Mouse (Mus musculus) 416B (cell line): ENCODE measurements around the gene Gpr137.

Experiments
- DNase-seq: peaks from one replicate; pipeline ENCODE4 v3.0.0; 2011; ENCODE audit warnings: low read depth

Gpr137 gene

GRCm38 (mm10) chr19:6941372-6942248 lies 670 bp downstream of the Gpr137 start, which contains the start of gene Bad:
TSS of gene Bad (plus strand) at chr19:6941861.
- peak; percentile 93 for DNase-seq

DNA sequence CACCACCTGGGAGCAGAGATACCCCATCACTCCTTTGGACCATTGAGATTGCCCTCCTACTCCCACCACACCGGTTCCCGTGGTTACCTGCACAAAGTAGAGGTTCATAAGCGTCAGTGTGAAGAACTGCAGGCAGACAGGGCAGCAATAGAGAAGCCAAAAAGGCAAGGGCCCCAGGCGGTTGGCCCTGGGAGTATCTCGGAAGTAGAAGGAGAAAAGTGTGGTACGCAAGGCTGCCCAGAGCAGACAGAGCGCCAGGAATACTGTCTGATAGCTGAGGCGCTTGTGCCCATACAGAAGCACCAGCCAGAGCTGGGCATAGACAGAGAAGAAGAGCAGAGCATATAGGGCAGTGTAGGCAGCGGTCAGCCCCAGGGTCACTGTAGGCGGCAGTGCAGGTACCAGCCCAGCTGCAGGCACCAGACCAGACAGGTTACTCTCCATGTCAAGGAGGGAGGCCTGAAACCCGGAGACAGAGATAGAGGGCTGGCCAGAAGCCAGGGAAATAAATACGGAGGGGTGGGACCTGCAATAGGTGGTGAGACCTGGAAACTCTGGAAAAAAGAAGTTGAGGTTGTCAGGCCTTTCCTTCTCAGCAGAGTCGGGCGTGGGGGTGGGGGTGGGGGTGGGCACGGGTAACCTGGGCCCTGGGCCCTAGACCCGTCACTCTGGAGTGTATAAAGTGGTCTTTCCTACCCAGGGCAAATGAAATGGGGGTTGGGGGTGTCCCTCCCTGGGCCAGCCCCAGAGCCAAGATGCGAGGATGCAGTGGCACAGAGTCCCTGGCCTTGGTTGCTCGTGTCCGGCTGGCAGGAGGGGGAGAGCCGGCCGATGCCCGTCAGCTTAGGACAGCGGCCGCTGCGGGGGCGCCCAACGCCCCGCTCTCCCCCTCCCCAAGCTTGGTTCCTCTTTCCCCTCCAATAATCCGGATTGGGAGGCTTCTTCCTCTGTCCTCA lies 1.6 kb downstream of the Gpr137 start:
- DNase-seq = peak; percentile 33

DNA sequence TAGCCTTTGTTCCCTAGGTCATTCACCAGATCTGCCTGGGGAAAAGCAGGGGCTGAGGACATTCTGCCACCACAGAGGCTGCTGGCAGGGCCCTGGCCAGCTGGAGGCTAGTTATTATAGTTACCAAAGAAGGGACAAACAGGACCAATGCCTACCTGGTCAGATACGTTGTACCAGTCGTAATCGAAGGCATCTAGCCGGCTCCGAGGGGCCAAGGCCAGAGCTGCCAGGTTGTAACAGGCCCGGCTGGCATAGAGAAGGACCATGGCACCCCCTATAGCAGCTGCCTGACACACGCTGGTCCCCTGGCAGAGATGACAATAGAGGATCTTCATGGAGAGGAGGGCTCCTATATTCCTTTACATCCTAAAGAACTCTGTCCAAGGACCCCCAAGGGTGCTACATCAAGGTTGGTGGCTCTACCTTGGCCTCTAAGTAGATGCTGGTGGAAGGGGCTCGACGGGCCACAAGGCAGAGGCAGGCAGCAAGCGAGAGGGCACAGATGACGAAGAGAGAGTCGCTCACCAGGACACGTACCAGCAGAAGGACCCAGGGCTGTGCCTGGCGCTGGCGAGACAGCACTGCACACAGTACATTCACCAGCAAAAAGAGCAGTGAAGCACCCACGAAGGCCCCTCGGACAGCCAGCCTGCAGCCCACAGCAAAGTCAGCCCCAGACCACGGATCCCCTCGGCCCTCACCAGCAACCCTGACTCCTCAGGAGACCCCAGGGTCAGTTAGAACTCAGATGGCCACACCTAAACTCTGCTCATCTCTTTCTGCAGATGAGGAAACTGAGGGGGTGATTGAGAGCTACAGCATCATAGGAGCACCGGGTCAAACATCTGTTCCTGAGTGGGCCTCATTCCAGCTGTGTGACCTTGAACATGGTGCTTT lies 2.9 kb downstream of the Gpr137 start:
- no peak for DNase-seq

DNA sequence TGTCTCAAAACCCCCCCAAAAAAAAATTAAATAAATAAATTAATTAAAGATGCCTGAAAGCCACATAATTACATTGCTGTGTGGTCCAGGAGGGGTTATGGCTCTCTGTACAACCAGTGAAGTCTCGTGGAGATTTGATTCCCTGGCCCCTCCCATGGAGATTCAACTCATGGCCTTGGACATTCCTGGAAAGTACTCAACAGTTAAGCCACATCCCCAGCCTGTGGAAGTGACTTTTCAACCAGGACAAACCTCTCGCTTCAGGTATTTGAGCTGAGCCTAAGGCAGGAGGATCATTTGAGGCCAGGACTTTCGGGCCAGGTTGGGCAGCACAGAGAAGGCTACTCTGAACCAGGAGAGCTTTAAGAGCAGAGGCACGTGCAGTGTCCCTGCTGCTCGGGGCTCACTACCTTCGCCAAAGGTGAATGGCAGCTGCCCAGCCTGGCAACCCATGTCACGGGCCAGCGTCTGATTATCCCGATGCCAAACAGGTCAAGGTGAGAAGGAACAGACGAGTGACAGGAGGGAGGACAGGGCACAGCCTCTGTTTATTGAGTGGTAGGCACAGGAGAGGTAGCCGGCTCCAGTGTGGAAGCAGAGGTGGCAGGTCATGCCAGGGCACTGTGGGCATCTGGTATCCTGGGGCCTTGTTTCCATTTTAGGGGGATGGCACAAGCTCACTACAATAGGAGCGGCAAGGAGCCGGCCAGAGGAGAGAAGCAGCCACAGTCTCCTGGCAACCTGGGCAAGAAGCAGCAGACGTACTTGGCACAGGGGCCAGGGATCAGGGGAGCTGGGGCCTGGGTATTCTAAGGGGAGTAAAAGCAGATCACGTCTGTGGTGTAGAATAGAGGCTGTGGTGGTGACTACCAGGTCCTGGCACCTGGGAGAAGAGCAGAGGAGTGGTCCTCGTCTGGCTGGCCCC lies 4.5 kb downstream of the Gpr137 start:
- DNase-seq = no peak

GRCm38 (mm10) chr19:6936299-6936698 lies 6.0 kb downstream of the Gpr137 start:
- peak; percentile 53 for DNase-seq

DNA sequence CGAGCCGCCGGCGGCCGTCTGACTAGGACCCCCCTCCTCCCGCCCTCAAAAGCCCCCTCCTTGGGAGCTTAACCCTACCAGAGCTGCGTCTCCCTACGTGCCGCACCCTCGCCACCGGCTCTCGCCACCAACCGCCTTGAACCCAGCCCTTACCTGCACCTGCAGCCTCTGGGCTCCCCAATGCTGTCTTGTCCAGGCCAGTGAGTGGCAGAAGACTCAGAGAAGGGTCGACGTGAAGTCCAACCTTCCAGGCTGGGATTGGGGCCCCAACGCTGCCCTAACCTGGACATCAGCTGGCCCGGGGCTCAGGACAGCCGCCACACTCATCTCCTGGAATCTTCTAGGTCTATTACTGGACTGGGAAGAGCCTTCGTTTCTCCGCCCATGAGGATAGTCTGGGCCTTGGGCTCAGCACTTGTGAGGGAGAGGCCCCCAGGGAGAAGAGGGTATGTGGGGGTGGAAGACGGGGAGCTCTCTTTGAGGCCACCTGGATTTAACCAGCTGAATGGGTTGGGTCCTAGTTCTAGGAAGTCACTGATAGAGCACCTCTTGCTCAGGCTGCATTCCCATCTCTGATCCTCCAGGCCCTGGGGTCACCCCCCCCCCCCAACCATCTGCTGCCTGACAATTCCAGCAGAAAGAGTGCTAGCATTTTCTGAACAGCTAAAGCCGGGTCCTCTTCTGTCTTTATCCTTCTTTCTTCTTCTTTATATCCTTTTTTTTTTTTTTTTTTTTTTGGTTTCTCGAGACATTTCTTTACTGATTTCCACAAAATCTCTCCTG lies 7.9 kb downstream of the Gpr137 start, which contains the start of gene Kcnk4:
Kcnk4 (minus strand) TSS at position 321 of the 783 bp plus-strand sequence.
- DNase-seq = no peak

GRCm38 (mm10) chr19:6933436-6934194 lies 8.7 kb downstream of the Gpr137 start:
- no peak for DNase-seq

DNA sequence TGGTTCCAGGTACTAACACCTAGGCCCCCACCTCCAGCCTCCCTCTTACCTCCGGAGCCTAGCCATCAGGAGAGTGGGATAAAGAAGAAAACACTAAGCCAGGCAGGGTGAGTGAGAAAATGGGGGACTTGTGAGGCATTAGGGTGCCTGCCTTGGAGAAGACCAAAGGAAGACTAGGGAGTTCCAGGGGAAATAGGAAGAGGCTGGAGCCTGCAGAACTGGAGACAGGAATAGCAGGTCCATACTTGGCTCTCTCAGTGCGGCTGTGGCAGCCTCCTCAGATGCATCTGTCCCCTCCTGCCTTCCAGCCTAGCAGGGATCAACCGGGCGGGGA lies 9.2 kb downstream of the Gpr137 start:
- DNase-seq = no peak

DNA sequence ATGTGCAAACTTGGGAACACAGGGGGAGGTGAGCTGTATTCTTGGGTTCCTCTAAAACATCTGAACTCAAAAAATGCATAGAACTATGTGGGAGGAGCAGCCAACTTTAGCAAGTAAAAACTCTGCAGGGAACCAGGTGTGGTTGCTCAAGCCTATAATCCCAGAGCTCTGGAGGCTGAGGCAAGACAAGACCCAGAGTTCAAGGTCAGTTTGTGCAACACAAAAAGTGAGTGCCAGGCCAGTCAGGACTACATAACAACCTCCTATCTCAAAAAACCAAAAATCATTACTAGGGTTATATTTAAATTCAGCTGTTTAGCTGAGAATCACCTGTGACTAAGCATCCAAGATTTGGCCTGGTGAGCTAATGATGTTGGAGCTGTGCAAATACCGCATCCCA lies 10.3 kb downstream of the Gpr137 start:
- DNase-seq = no peak

DNA sequence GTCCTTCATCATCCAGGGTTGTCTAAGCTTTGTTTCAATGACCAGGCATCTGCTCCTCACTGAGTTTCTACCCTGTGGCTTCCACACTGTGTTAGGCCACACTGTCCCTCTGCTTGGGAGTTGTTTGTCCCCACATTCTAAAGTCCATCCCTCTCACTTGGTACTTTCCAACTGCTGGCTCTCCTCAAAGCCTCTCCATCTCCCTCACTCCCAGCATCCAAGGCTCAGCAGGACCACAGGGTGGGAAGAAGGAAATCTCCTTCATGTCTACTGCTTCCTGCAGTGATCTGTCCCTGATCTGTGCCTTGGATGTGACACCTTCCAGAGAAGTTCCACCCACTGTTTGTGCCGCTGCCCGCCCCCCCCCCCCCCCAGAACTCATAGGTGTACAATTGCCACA lies 11.3 kb downstream of the Gpr137 start:
- DNase-seq = no peak

- DNase-seq = no peak
These were observed 14.2 kb downstream of the Gpr137 start for GRCm38 (mm10) chr19:6928080-6928479.

DNA sequence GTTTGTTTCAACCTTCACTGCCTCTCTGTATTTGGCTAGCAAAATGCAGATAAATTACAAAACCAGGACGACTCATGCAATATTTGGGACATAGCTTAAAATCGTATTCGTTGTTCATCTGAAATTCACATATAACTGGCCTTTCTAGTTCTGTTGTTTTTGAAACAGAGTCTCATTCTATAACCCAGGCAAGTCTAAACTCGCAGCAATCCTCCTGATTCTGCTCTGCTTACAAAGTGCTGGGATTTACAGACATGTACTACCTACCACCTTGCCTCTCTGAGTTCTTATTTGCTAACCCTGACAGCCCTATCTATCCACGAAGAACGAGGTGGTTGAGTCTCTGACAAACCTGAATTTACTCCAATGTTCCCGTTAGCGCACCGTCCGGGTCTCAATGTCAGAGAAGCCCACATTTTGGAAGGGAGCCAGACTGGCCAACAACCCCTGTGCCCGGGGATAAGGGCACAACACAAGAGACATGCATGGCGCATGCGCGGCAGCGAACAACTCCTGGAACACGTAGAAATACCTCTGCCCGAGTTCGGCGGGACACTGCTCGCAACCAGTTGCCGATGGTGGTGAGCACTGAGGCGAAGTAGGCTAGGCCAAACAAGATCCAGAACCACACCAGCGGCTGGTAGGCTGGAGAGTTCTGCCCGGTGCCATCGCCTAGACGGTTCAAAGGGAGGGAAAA lies 15.6 kb downstream of the Gpr137 start:
- DNase-seq = no peak

DNA sequence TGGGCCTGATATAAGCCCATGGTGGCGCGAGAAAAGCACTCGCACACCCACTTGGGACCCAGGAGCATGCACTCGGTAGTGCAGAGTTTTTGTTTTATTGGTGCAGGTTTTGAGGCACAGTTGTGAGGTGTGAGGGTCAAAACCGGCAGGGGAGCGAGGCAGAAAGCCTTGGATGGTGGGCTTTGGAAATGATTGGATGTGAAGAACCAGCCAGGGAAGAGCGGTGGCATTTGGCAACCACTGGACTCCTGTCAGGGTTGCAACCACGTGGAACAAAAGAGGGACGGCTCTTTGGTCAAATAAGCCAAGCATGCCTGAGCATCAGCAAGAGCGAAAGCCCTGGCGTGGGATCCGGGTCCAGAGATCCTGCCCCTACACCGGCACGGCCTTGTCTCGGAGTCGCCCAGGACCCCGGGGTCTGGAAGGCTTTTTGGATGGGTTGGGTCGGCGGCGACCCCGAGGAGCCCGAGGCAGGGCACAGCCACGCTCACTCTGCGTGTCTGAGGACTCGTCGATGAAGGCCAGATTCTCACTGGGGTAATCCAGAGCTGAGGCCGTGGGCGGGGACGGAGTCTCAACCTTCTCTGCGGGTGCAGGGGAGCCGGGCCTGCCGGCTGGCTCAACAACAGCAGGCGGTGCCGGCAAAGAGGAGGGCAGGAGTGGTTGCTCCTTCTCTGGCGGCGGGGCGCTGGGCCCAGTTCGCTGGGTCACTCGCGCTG lies 16.5 kb downstream of the Gpr137 start:
- no peak for DNase-seq

GRCm38 (mm10) chr19:6925307-6925573 lies 17.0 kb downstream of the Gpr137 start, which contains the start of gene Catsperz:
TSS of gene Catsperz (minus strand) at chr19:6925380.
- DNase-seq = no peak

GRCm38 (mm10) chr19:6924461-6925306 lies 17.6 kb downstream of the Gpr137 start:
- DNase-seq = peak; percentile 73

DNA sequence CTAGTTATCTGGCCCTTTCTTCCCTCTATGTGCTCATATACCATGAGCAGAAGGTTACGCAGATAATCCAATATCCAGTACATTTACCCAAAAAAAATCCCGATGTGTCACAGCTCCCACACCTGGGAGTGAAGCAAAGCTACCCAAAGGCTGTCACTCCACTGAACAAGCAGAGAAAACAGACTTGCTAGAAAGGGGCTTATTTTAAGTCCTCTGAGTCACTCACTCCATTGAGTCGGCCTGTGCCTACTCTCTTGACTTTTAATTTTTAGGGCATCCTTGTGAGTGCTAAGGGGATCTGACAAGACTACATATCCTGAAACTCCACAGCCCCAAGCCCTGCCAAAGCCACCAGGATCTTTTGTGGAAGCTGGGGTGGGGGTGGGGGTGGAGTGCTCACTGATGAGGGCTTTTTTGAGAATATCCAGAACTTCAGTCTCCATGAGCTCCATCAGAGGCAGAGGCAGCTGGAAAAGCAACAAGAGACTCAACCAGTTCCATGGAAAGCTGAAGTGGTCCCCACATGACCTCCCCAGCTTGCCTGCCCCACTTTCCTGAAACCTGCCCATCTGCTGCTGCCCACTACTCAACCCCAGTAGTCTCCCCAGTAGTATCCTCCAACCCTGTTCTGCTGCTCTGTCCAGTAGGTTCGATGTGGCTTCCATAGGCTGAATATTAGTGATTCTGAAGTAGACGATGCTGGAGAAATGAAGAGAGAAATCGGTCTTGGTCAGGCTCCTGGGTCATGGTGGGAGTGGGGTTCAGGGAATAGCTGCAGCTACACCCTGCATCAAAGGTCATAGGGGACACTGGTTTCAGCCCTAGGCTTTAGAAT lies 19.2 kb downstream of the Gpr137 start:
- peak; percentile 29 for DNase-seq
